Mouse (Mus musculus): Measurements from ENCODE around the gene Dlx3.

Gene Dlx3

GRCm38 (mm10) chr11:95088857-95089779 lies 30.8 kb upstream of the Dlx3 start:
- no peak for DNase-seq (ENCODE audit: extremely low spot score)

GRCm38 (mm10) chr11:95093077-95093476 lies 26.8 kb upstream of the Dlx3 start:
- no peak for DNase-seq (ENCODE audit: extremely low spot score)

- DNase-seq (ENCODE audit: extremely low spot score), result no peak
Measured at GRCm38 (mm10) chr11:95095596-95095995, 24.3 kb upstream of the Dlx3 start.

- DNase-seq (ENCODE audit: extremely low spot score), result no peak
Measured at GRCm38 (mm10) chr11:95096608-95097373, 23.1 kb upstream of the Dlx3 start.

GRCm38 (mm10) chr11:95097889-95098288 lies 22.0 kb upstream of the Dlx3 start:
- DNase-seq (ENCODE audit: extremely low spot score), result no peak

GRCm38 (mm10) chr11:95098346-95099095 lies 21.4 kb upstream of the Dlx3 start:
- no peak for DNase-seq (ENCODE audit: extremely low spot score)

- peak; percentile 47 for DNase-seq (ENCODE audit: extremely low spot score)
Measured at GRCm38 (mm10) chr11:95100393-95100792, 19.5 kb upstream of the Dlx3 start.

- peak; percentile 47 for DNase-seq (ENCODE audit: extremely low spot score)
Measured at GRCm38 (mm10) chr11:95101071-95101788, 18.7 kb upstream of the Dlx3 start.

GRCm38 (mm10) chr11:95102161-95102904 lies 17.6 kb upstream of the Dlx3 start:
- no peak for DNase-seq (ENCODE audit: extremely low spot score)

- DNase-seq (ENCODE audit: extremely low spot score), result no peak
Measured at GRCm38 (mm10) chr11:95104266-95104665, 15.7 kb upstream of the Dlx3 start.

GRCm38 (mm10) chr11:95105274-95105874 lies 14.5 kb upstream of the Dlx3 start:
- peak; percentile 66 for DNase-seq (ENCODE audit: extremely low spot score)

GRCm38 (mm10) chr11:95106440-95107236 lies 13.3 kb upstream of the Dlx3 start:
- DNase-seq (ENCODE audit: extremely low spot score), result peak; percentile 82

GRCm38 (mm10) chr11:95109000-95109399 lies 10.9 kb upstream of the Dlx3 start:
- DNase-seq (ENCODE audit: extremely low spot score), result no peak

GRCm38 (mm10) chr11:95110081-95110480 lies 9.8 kb upstream of the Dlx3 start:
- DNase-seq (ENCODE audit: extremely low spot score), result no peak

- peak; percentile 75 for DNase-seq (ENCODE audit: extremely low spot score)
Measured at GRCm38 (mm10) chr11:95117030-95117429, 2.9 kb upstream of the Dlx3 start.

GRCm38 (mm10) chr11:95118505-95118904 lies 1.4 kb upstream of the Dlx3 start:
- DNase-seq (ENCODE audit: extremely low spot score), result peak; percentile 78

- DNase-seq (ENCODE audit: extremely low spot score), result peak; percentile 40
Measured at GRCm38 (mm10) chr11:95120633-95121020, 708 bp downstream of the Dlx3 start.

- DNase-seq (ENCODE audit: extremely low spot score), result no peak
Measured at GRCm38 (mm10) chr11:95121161-95122099, 1.5 kb downstream of the Dlx3 start.

Measured in embryo, embryonic 9.5 days (tissue).